Mouse (Mus musculus) left cerebral cortex, adult 2 months (tissue): ENCODE results near the gene Slc16a1. TPM values are rescaled to one million over a fixed set of nuclear protein-coding genes. Genes with fewer than 3 reads are reported as not detected.
"Not testable (repeated sequence)": the region's sequence is repeated elsewhere in the genome, so short reads cannot be mapped to it uniquely, and the experiment has no call there.

Experiments
- DNase-seq, 2 experiments: peaks; one replicate each; pipeline ENCODE4 v3.0.0; 2021 to 2022; ENCODE audit warnings: low spot score in 2 of 2, mixed read lengths in 1 of 2; ENCODE audit errors: extremely low spot score in 1 of 2
- H3K27ac ChIP-seq: fragments of 200-600 bp; 2 replicates; pipeline ENCODE4 v1.8.1; 2022
- H3K4me3 ChIP-seq: fragments of 200-600 bp; 2 replicates; pipeline ENCODE4 v1.8.1; 2022
- CTCF ChIP-seq: fragments of 200-600 bp; IDR thresholded peaks from 2 replicates; pipeline ENCODE4 v1.8.1; 2022; ENCODE audit warnings: antibody characterized with exemption, mild to moderate bottlenecking, moderate library complexity
- intact Hi-C: fragments of 180-260 bp; cut with DNase I; formaldehyde crosslinking; loops from one replicate; pipeline ENCODE4 v1.15.1; 2025
- total RNA-seq, 2 experiments: library from RNA; stranded (reverse); gene quantifications; 2 replicates each; pipeline ENCODE4 v1.2.3; 2021

Slc16a1 gene
- total RNA-seq, 2 experiments from 2014 or later, result 16.7 to 17.9 TPM

DNA sequence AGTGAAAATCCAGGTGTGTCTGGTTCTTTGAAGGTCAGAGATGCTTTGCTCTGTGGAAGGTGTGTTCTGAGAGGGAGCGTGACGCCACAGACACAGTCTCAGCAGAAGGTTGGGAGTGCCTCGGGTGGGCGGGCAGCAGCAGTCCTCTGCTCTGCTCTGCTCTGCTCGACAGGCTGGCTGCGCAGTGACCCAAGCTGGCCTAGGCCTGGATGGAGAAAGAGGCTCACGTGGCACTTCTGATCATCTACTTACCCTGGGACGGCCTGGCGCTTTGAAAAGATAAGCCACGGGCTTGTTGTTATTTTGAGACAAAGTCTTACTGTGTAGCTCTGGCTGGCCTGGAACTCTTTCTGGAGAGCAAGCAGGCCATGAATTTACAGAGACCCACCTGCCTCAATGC, 29.0 kb downstream of the Slc16a1 start:
- Histone ChIP-seq H3K27ac (peak overlapping the region; percentile 83), H3K4me3 (no peak overlapping the region)
- intact Hi-C loops, result no loop called here
- no peak for TF ChIP-seq CTCF
- no peak for DNase-seq

DNA sequence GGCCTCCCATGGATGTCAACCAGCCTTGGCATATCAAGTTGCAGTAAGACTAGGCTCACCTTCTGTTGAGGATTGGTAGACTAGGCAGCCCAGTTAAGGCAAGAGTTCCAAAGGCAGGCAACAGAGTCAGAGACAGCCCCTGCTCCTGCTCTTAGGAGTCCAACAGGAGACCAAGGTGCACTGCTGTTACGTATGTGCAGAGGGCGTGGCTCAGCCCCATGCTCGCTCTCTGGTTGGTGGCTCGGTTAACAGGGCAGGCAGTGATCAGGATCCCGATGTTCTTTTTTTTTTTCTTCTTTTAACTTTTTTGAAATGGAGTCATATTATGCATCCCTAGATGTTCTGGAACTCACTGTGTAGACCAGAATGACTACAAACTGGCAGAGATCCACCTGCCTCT, 30.5 kb downstream of the Slc16a1 start:
- intact Hi-C loops, result no loop called here
- H3K27ac ChIP-seq, result peak overlapping the region; percentile 56
- no peak for DNase-seq
- no peak overlapping the region for H3K4me3 ChIP-seq
- no peak for TF ChIP-seq CTCF

DNA sequence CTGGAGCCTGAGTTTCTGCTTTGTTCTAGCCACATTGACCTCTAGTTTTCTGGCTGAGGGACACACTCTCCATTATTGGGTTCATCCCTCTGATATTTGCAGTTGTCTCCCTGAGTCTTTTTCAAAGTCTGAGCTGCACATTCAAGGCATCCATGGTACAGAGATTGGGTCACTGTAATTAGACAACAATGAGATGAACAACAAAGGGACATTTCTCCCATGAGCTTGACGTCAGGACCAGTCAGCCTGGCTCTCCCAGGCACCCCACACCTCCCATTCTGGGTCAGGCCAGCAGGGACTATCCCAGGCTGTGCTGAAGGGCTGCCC, 31.4 kb downstream of the Slc16a1 start:
- H3K4me3 ChIP-seq, result no peak overlapping the region
- peak overlapping the region; percentile 76 for H3K27ac ChIP-seq
- DNase-seq, result no peak
- intact Hi-C loops, result no loop called here
- no peak for TF ChIP-seq CTCF

DNA sequence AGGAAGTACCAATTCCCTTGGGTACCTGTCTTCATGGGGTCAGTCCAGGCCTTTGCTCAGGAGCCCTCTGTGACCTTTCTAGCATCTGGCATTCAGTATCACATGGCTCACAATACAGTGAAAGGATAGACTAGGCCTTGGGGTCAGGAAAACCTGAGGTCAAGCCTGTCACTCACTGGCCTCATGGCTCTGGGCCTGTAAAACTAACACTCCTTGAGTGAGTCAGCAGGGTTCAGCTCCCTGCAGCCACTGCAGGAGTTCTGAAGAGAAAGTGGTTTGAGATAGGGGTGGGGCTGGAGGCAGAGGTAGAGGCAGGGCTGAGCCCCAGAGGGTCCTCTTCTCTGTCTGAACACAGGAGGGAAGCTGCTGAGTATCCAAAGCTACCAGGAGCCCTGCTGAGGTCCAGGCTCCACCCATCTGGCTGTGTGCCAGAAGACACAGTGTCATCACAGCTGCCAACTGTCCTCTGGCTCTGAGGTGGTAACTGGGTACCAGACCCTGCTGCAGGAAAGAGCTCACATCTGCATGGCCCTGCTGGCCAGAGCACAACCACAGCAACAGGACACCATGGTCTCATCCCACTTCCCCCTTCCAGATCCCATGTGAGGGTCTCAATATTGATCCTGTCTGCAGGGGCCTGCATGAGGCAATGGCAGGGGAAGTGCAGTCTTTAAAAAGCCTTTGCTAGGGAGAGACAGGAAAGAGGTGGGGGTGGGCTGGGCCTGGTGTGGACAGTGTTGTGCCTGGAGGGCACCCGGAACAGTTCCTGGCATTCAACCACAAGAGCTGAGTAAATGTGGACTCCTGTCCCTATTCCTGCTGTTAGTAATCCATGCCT, 31.9 kb downstream of the Slc16a1 start:
- DNase-seq, H3K4me3 ChIP-seq, intact Hi-C loops: not testable (repeated sequence)
- peak overlapping the region; percentile 76 for H3K27ac ChIP-seq

DNA sequence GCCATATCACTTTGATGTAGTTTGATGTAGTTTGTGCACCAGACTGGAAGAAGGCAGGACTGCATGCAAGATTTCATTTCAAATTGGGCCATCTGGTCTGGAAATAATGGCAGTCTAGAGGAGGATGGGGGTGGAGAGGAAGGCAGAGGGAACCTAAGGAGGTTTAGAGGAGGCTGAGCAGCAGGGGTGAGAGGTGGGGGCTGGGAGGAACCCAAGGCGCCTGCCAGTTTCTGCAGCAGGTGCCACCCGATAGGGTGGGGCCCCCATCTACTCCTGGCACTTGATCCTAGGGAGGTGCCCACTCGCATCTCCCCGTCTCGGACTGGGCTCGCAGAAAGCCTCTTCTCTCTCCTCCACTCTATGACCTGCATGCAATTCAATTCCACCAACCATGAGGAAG, 33.1 kb downstream of the Slc16a1 start:
- DNase-seq, result peak in 1 of 2 experiments; percentile 36
- Histone ChIP-seq H3K4me3 (no peak overlapping the region), H3K27ac (peak overlapping the region; percentile 56)
- TF ChIP-seq CTCF, result no peak
- intact Hi-C loops, result no loop called here

DNA sequence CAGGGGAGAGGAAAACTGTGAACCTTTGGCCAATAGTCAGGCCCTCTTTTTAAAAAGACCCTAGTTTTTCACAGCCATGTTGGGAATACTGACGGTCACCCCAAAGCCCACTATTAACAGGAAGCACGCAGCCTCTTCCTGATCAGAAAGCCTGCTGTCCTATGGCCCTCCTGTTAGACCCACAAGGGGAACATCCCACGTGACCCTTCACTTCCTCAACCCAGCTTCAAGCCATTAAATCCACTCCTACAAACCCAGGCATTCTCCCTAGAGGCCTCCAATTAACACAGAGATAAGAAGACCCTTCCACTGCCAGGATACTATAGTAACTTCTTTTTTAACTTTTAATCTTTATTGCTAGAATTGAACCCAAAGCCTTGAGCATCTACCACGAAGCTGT, 33.6 kb downstream of the Slc16a1 start:
- Histone ChIP-seq H3K4me3 (no peak overlapping the region), H3K27ac (peak overlapping the region; percentile 56; the same call in 1 of the 2 replicates)
- intact Hi-C loops, result no loop called here
- no peak for TF ChIP-seq CTCF
- DNase-seq, result no peak

DNA sequence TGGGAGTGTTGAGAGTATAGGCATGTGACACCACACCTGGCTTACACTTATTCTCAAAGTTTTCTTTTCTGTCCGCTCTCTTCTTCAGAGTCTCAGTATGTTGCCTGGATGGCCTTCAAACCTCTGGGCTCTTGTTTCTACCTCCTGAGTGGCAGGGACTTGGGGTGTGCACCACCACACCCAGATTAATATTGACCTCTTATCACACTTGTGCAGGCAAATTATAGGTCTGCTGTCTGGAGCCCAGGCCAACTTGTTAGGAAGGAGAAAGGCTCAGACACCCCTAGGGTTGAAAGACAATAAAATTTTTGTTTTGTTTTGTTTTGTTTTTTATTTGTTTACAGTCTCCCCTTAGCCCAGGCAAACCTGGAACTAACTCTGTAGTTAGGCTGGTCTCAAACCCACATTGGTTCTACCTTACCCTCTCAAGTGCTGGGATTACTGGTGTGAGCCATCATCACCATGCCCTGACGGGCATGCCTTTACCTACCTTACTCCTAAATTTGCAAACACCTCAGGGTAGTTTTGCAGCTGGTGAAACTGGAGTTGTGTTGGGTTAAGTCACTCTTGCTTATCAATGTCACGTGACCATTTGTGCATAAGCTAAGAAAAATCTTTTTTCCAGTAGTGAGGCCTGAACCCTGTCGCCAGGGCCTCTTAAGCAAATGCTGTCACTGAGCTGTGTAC, 35.3 kb downstream of the Slc16a1 start:
- DNase-seq, result no peak
- Histone ChIP-seq H3K4me3 (no peak overlapping the region), H3K27ac (no peak overlapping the region)
- intact Hi-C loops, result loop anchor here (2.0 kb wide), 1 partner anchor 161 kb away; no protein-coding TSS in a partner anchor
- TF ChIP-seq CTCF, result no peak

DNA sequence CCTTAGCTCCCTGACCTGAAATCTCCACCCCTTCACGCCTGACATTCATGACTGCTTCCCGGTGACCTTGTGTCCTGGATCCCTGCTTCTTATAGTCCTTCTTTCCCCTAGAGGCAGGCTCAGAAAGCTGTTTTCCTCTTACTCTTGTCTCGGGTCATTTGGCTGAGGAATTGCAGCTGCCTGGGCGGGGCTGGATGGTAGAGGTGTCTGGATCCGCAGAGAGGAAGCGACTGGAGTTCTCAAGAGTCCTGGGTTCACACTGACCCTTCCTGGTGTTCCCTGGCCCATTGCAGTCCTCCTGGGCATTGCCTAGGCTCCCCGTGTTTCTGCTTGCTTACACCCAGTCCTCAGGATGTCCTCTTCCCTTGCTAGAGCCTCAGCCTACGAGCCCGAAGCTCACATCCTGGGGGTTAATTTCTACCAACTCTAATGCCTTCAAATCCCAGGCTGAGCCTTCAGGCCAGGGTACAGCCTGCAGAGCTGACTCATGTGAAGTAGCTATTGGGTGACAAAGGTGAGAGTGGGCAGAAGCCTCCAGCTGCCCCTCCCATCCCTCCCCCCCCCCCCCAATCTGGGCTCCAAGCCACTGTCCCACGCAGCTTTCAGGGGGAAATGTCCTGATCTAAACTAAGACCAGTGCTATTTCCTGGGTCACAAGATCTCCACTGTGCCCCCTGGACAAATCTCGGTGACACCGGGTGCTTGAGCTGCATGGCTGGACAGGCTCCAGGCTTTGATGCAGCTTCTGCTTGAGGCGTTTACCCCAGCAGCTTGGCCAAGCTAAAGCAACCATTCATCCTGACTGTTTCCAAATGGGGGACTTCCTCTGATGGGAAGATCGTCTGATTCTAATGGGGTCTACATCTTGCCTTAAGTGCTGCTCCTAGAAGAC, 36.1 kb downstream of the Slc16a1 start:
- H3K4me3 ChIP-seq, result peak overlapping the region; percentile 47
- TF ChIP-seq CTCF, result no peak
- DNase-seq, result no peak
- intact Hi-C loops, result loop anchor here (1.0 to 2.0 kb wide), 3 partner anchors 30 to 162 kb away; no protein-coding TSS in a partner anchor
- peak overlapping the region; percentile 69 for H3K27ac ChIP-seq

DNA sequence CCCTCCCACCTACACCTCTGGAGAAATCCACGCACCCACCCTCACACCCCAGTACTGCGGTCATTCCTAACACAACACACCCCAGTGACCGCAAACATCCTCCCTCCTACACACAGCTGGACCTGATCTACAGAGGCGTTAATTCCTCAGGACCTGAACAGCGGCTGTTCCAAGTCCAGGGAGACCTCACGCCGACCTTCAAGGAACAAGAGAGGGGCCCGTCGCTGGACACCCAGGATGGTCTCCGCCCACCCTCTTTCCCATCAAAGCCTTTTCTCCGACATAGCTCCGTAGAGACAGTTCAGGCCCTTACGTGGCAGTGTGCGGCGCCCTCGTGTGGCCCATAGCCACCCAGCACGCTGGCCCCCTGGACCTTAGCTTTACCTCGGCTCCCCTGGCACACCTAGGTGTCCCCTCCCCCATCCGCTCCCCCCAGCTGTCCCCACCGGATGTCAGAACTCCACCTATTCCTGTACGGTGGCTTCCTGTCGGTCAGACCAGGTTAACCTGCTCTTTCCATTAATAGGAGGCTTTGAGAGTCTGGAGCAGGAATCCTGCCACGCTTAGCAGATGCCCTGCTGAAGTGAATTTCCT, 36.9 kb downstream of the Slc16a1 start:
- H3K4me3 ChIP-seq, result peak overlapping the region; percentile 47
- intact Hi-C loops, result loop anchor here (1.0 to 2.0 kb wide), 3 partner anchors 31 to 163 kb away; no protein-coding TSS in a partner anchor
- DNase-seq, result peak; percentile 61 to 66
- H3K27ac ChIP-seq, result peak overlapping the region; percentile 69
- TF ChIP-seq CTCF, result peak; percentile 88

DNA sequence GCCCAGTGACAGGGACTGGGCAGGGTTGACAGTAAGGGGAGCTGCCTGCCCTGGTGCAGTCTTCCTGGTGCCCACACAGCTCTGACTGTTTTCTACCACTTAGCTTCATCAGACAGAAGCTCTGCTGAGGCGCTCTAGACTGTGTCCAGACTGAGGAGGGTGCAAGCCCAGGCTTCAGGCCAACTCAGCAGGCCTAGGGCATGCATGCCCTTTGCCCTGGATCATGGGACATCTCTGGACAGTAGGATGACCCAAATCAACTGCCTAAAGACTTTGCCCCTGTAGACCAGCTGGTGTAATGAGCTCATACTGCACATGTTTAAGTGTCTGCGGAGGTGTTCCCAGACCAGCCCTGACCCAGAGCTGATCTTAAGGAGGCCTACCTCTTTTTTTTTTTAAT, 39.3 kb downstream of the Slc16a1 start:
- TF ChIP-seq CTCF, result no peak
- intact Hi-C loops, result no loop called here
- DNase-seq, result no peak
- no peak overlapping the region for H3K27ac ChIP-seq
- H3K4me3 ChIP-seq, result no peak overlapping the region

DNA sequence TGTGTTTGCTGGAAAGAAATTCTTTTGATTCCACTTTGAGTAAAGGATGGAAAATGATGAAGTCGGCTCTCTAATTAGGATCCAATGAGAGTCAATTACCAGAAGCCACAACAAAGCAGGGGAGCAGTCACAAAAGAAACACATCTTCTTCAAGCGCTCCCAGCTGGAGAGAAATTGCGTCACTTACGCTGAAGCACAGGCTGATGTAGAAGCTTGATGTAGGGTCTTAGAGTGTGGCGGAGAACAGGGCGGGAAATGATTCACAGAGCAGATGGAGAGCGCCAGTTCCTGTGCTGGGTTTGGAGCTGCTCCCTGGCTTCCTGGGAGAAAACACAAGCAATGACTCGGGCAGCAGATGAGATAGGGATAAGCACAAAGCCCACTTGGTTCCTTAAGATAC, 40.4 kb downstream of the Slc16a1 start:
- no peak for DNase-seq
- no peak overlapping the region for H3K4me3 ChIP-seq
- no peak overlapping the region for H3K27ac ChIP-seq
- intact Hi-C loops, result no loop called here
- TF ChIP-seq CTCF, result no peak
